Mouse (Mus musculus): ENCODE measurements at regions not wholly inside any gene's neighbourhood (a gene's known extent, or its start where the extent isn't known, plus 50 kb on each side); places are given as distances from the start of the nearest gene placed in this dataset.
"Not testable (repeated sequence)": the region's sequence is repeated elsewhere in the genome, so short reads cannot be mapped to it uniquely, and the experiment has no call there.

GRCm38 (mm10) chrX:68486585-68486984, 191.8 kb upstream of the Fmr1 start:
- no peak overlapping the region for H3K9ac ChIP-seq (replicated peaks)
- DNase-seq (ENCODE audit: low read depth in 3 of 3, low spot score in 3 of 3) (no peak), ATAC-seq (ENCODE audit: insufficient read depth) (no peak)
- no peak overlapping the region for H3K27ac ChIP-seq
- TF ChIP-seq EP300 (IDR thresholded peaks at IDR 0.05; ENCODE audit: low read depth) (no peak), CTCF (IDR thresholded peaks at IDR 0.05; ENCODE audit: low read depth) (no peak)
- H3K4me1 ChIP-seq (replicated peaks; ENCODE audit: control insufficient read depth in 2 of 2, insufficient read depth in 2 of 2, low read length in 1 of 2): no peaks in the 10 kb centered on the region
- 63% methylated on average over 1 of the region's 1 CpGs for WGBS (ENCODE audit: insufficient replicate concordance)
- no peak overlapping the region for H3K4me2 ChIP-seq (ENCODE audit: low read depth)
- no peaks in the 10 kb centered on the region for H3K9me3 ChIP-seq (ENCODE audit: control insufficient read depth, low read length)
- no peaks in the 10 kb centered on the region for H3K36me3 ChIP-seq (replicated peaks; ENCODE audit: control insufficient read depth, insufficient read depth, low read depth)
- no peak overlapping the region for H3K4me3 ChIP-seq (ENCODE audit: insufficient read depth in 1 of 2, low read depth in 2 of 2, low read length in 2 of 2)
- no peaks in the 10 kb centered on the region for H3K27me3 ChIP-seq (ENCODE audit: control insufficient read depth, insufficient read depth, low read length)

GRCm38 (mm10) chrX:68492052-68492451, 186.3 kb upstream of the Fmr1 start:
- 26% methylated on average over 1 of the region's 1 CpGs for WGBS (ENCODE audit: insufficient replicate concordance)
- not testable (repeated sequence) for H3K27ac ChIP-seq; H3K27me3 ChIP-seq (ENCODE audit: control insufficient read depth, insufficient read depth, low read length); H3K36me3 ChIP-seq (replicated peaks; ENCODE audit: control insufficient read depth, insufficient read depth, low read depth); H3K4me1 ChIP-seq (replicated peaks; ENCODE audit: control insufficient read depth in 2 of 2, insufficient read depth in 2 of 2, low read length in 1 of 2); DNase-seq (ENCODE audit: low read depth in 3 of 3, low spot score in 3 of 3); H3K4me2 ChIP-seq (ENCODE audit: low read depth); H3K9me3 ChIP-seq (ENCODE audit: control insufficient read depth, low read length); H3K9ac ChIP-seq (replicated peaks); H3K4me3 ChIP-seq (ENCODE audit: insufficient read depth in 1 of 2, low read depth in 2 of 2, low read length in 2 of 2); ATAC-seq (ENCODE audit: insufficient read depth)

GRCm38 (mm10) chrX:68494398-68495143, 183.8 kb upstream of the Fmr1 start:
- H3K27ac ChIP-seq: no peak overlapping the region
- H3K4me2 ChIP-seq (ENCODE audit: low read depth): no peak overlapping the region
- whole genome bisulfite sequencing (ENCODE audit: insufficient replicate concordance): 25% methylated on average over 2 of the region's 2 CpGs
- H3K9me3 ChIP-seq (ENCODE audit: control insufficient read depth, low read length): no peaks in the 10 kb centered on the region
- no peak overlapping the region for H3K4me3 ChIP-seq (ENCODE audit: insufficient read depth in 1 of 2, low read depth in 2 of 2, low read length in 2 of 2)
- no peaks in the 10 kb centered on the region for H3K36me3 ChIP-seq (replicated peaks; ENCODE audit: control insufficient read depth, insufficient read depth, low read depth)
- no peaks in the 10 kb centered on the region for H3K4me1 ChIP-seq (replicated peaks; ENCODE audit: control insufficient read depth in 2 of 2, insufficient read depth in 2 of 2, low read length in 1 of 2)
- ATAC-seq (ENCODE audit: insufficient read depth) (no peak), DNase-seq (ENCODE audit: low read depth in 3 of 3, low spot score in 3 of 3) (no peak)
- H3K9ac ChIP-seq (replicated peaks): no peak overlapping the region
- TF ChIP-seq CTCF (IDR thresholded peaks at IDR 0.05; ENCODE audit: low read depth) (no peak), EP300 (IDR thresholded peaks at IDR 0.05; ENCODE audit: low read depth) (no peak)
- H3K27me3 ChIP-seq (ENCODE audit: control insufficient read depth, insufficient read depth, low read length): no peaks in the 10 kb centered on the region

GRCm38 (mm10) chrX:68495144-68495493, 183.2 kb upstream of the Fmr1 start:
- Histone ChIP-seq H3K4me1 (replicated peaks; ENCODE audit: control insufficient read depth in 2 of 2, insufficient read depth in 2 of 2, low read length in 1 of 2) (no peaks in the 10 kb centered on the region), H3K9me3 (ENCODE audit: control insufficient read depth, low read length) (no peaks in the 10 kb centered on the region), H3K9ac (replicated peaks) (no peak overlapping the region), H3K4me3 (ENCODE audit: insufficient read depth in 1 of 2, low read depth in 2 of 2, low read length in 2 of 2) (no peak overlapping the region), H3K4me2 (ENCODE audit: low read depth) (no peak overlapping the region), H3K27me3 (ENCODE audit: control insufficient read depth, insufficient read depth, low read length) (no peaks in the 10 kb centered on the region), H3K27ac (no peak overlapping the region), H3K36me3 (replicated peaks; ENCODE audit: control insufficient read depth, insufficient read depth, low read depth) (no peaks in the 10 kb centered on the region)
- TF ChIP-seq EP300 (IDR thresholded peaks at IDR 0.05; ENCODE audit: low read depth): no peak
- no peak for TF ChIP-seq CTCF (IDR thresholded peaks at IDR 0.05; ENCODE audit: low read depth)
- DNase-seq (ENCODE audit: low read depth in 3 of 3, low spot score in 3 of 3) (no peak), ATAC-seq (ENCODE audit: insufficient read depth) (no peak)
- WGBS (ENCODE audit: insufficient replicate concordance): 22% methylated on average over 3 of the region's 3 CpGs

- Histone ChIP-seq H3K36me3 (replicated peaks; ENCODE audit: control insufficient read depth, insufficient read depth, low read depth) (no peaks in the 10 kb centered on the region), H3K9ac (replicated peaks) (no peak overlapping the region), H3K4me3 (ENCODE audit: insufficient read depth in 1 of 2, low read depth in 2 of 2, low read length in 2 of 2) (no peak overlapping the region), H3K27me3 (ENCODE audit: control insufficient read depth, insufficient read depth, low read length) (no peaks in the 10 kb centered on the region), H3K4me1 (replicated peaks; ENCODE audit: control insufficient read depth in 2 of 2, insufficient read depth in 2 of 2, low read length in 1 of 2) (no peaks in the 10 kb centered on the region), H3K4me2 (ENCODE audit: low read depth) (no peak overlapping the region), H3K27ac (no peak overlapping the region), H3K9me3 (ENCODE audit: control insufficient read depth, low read length) (no peaks in the 10 kb centered on the region)
- no peak for DNase-seq (ENCODE audit: low read depth in 3 of 3, low spot score in 3 of 3)
- no peak for TF ChIP-seq EP300 (IDR thresholded peaks at IDR 0.05; ENCODE audit: low read depth)
- ATAC-seq (ENCODE audit: insufficient read depth): no peak
- 75% methylated on average over 5 of the region's 5 CpGs for WGBS (ENCODE audit: insufficient replicate concordance)
These were observed 182.6 kb upstream of the Fmr1 start for GRCm38 (mm10) chrX:68495751-68496150.

All from liver, embryonic 14.5 days (tissue).